Mouse (Mus musculus): ENCODE data around the gene Sp1. TPM values are rescaled to one million over a fixed set of nuclear protein-coding genes. Genes with fewer than 3 reads are reported as not detected.

Gene Sp1
- total RNA-seq (2014; rRNA removed; ENCODE audit: low replicate concordance) = 32.1 and 32.6 TPM in 2 replicates
- polyA plus RNA-seq (2015; fragmentation: Nextera tagmentation; extraction: Ambion mirVana) = 3.0 and 3.1 TPM in 2 replicates

DNA sequence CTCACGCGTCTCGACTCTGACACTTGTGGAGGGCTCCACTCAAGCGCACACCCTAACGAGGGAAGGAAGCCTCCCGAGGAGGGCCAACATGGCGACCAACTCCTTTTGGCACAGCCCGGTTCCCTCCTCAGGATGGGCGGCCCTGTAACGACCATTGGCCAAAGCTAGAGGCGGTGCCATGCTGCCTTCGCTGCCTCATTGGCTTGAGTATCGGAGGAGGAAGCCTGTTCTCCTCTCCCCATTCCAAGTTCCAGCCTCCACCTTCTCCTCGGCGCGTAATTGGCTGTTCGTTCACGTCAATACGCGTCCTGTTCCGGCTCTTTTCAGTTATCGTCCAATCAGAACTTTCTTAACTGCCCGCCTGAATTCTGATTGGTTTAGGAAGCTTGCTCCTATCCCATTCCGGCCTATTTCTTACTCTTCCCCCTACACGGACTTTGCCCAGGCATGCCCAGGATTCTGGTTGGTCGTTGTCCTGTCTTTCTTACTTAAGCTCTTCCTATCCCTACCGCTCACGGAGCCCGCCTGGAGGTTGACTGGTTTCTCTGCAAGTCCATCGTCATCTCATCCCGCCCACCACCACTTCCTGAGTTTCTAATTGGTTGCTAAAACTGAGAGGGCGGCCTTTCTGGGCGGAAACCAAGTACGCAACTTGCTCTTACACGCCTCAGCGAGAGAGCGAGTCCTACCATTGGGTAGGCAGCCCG is at the start of gene Sp1:
Gene Sp1 (plus strand): TSS at position 655 of the 707 bp plus-strand sequence.
- WGBS = under 1% methylated on average over 34 of the region's 38 CpGs
- H3K27me3 ChIP-seq (ENCODE audit: control insufficient read depth, insufficient read depth, low read length) = no peaks in the 10 kb centered on the region
- H3K9ac ChIP-seq (replicated peaks; ENCODE audit: low read depth, low read length) = peak within 1 kb of the TSS; percentile 96
- TF ChIP-seq CTCF (IDR thresholded peaks at IDR 0.05; ENCODE audit: low read depth) (no peak), EP300 (IDR thresholded peaks at IDR 0.05; ENCODE audit: low read depth) (no peak)
- DNase-seq (ENCODE audit: low spot score) = peak; percentile 100
- no peaks in the 10 kb centered on the region for H3K9me3 ChIP-seq (replicated peaks; ENCODE audit: control insufficient read depth, low read length)
- peaks cover 19% of the 10 kb centered on the region for H3K4me1 ChIP-seq (ENCODE audit: control insufficient read depth, insufficient read depth)
- H3K27ac ChIP-seq (ENCODE audit: low read depth) = peak within 1 kb of the TSS; percentile 100
- H3K4me2 ChIP-seq (ENCODE audit: low read depth, low read length) = peak within 1 kb of the TSS; percentile 65
- peak within 1 kb of the TSS; percentile 78 for H3K4me3 ChIP-seq (ENCODE audit: low read depth, low read length)
- peak; percentile 90 for ATAC-seq (ENCODE audit: insufficient read depth, low read depth)
- peaks cover 31% of the 10 kb centered on the region for H3K36me3 ChIP-seq (replicated peaks; ENCODE audit: control insufficient read depth, insufficient read depth, low read length)

- Histone ChIP-seq H3K27ac (ENCODE audit: low read depth) (no peak overlapping the region), H3K4me1 (ENCODE audit: control insufficient read depth, insufficient read depth) (peaks cover 10% of the 10 kb centered on the region; the same call in 1 of the 2 replicates), H3K9ac (replicated peaks; ENCODE audit: low read depth, low read length) (no peak overlapping the region), H3K9me3 (replicated peaks; ENCODE audit: control insufficient read depth, low read length) (no peaks in the 10 kb centered on the region), H3K36me3 (replicated peaks; ENCODE audit: control insufficient read depth, insufficient read depth, low read length) (no peaks in the 10 kb centered on the region), H3K27me3 (ENCODE audit: control insufficient read depth, insufficient read depth, low read length) (peaks cover 41% of the 10 kb centered on the region), H3K4me2 (ENCODE audit: low read depth, low read length) (peak overlapping the region; percentile 88; the same call in 1 of the 2 replicates), H3K4me3 (ENCODE audit: low read depth, low read length) (no peak overlapping the region; the same call in 1 of the 2 replicates)
- no peak for ATAC-seq (ENCODE audit: insufficient read depth, low read depth)
- no peak for DNase-seq (ENCODE audit: low spot score)
- TF ChIP-seq EP300 (IDR thresholded peaks at IDR 0.05; ENCODE audit: low read depth) = no peak
- no peak for TF ChIP-seq CTCF (IDR thresholded peaks at IDR 0.05; ENCODE audit: low read depth)
- 65% methylated on average over 16 of the region's 16 CpGs for WGBS
These were observed 49.2 kb upstream of the Sp1 start for GRCm38 (mm10) chr15:102356501-102357325.

- TF ChIP-seq CTCF (IDR thresholded peaks at IDR 0.05; ENCODE audit: low read depth) (no peak), EP300 (IDR thresholded peaks at IDR 0.05; ENCODE audit: low read depth) (no peak)
- DNase-seq (ENCODE audit: low spot score) (no peak), ATAC-seq (ENCODE audit: insufficient read depth, low read depth) (no peak)
- Histone ChIP-seq H3K4me2 (ENCODE audit: low read depth, low read length) (peak overlapping the region; percentile 11), H3K4me3 (ENCODE audit: low read depth, low read length) (0 out of 2 replicates have a peak overlapping the region, but pooled peaks have one; percentile 3), H3K4me1 (ENCODE audit: control insufficient read depth, insufficient read depth) (peaks cover 15% of the 10 kb centered on the region; the same call in 1 of the 2 replicates), H3K9me3 (replicated peaks; ENCODE audit: control insufficient read depth, low read length) (no peaks in the 10 kb centered on the region), H3K36me3 (replicated peaks; ENCODE audit: control insufficient read depth, insufficient read depth, low read length) (no peaks in the 10 kb centered on the region), H3K27ac (ENCODE audit: low read depth) (no peak overlapping the region), H3K9ac (replicated peaks; ENCODE audit: low read depth, low read length) (no peak overlapping the region), H3K27me3 (ENCODE audit: control insufficient read depth, insufficient read depth, low read length) (peaks cover 49% of the 10 kb centered on the region)
- 6% methylated on average over 25 of the region's 25 CpGs for WGBS
These were observed 47.8 kb upstream of the Sp1 start for GRCm38 (mm10) chr15:102358126-102358525.

DNA sequence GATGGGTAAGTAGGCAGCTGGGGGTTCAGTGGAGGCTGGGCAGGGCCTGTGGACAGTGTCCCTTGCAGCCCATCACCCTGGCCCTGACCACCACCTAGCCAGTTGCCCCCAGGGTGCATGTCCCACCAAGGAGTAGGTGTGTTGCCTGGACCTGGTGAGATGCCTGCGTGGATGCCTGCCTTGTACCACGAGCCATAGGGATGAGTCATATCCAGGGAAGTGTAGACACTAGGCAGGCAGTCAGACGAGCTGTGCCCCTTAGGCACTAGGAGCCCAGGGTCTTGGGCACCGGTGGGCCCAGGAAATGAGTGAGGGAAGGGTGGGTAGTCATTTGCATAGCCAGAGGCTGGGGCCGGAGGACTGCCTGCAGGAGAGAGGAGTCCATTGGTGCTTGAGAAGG is 47.1 kb upstream of the Sp1 start:
- peaks cover 15% of the 10 kb centered on the region; the same call in 1 of the 2 replicates for H3K4me1 ChIP-seq (ENCODE audit: control insufficient read depth, insufficient read depth)
- ATAC-seq (ENCODE audit: insufficient read depth, low read depth) (no peak), DNase-seq (ENCODE audit: low spot score) (no peak)
- H3K27ac ChIP-seq (ENCODE audit: low read depth) = no peak overlapping the region
- H3K9me3 ChIP-seq (replicated peaks; ENCODE audit: control insufficient read depth, low read length) = no peaks in the 10 kb centered on the region
- H3K9ac ChIP-seq (replicated peaks; ENCODE audit: low read depth, low read length) = no peak overlapping the region
- H3K4me2 ChIP-seq (ENCODE audit: low read depth, low read length) = no peak overlapping the region
- H3K36me3 ChIP-seq (replicated peaks; ENCODE audit: control insufficient read depth, insufficient read depth, low read length) = no peaks in the 10 kb centered on the region
- WGBS = 25% methylated on average over 5 of the region's 5 CpGs
- no peak for TF ChIP-seq CTCF (IDR thresholded peaks at IDR 0.05; ENCODE audit: low read depth)
- TF ChIP-seq EP300 (IDR thresholded peaks at IDR 0.05; ENCODE audit: low read depth) = no peak
- H3K4me3 ChIP-seq (ENCODE audit: low read depth, low read length) = no peak overlapping the region
- H3K27me3 ChIP-seq (ENCODE audit: control insufficient read depth, insufficient read depth, low read length) = peaks cover 49% of the 10 kb centered on the region

- WGBS = 5% methylated on average over 14 of the region's 14 CpGs
These were observed 43.3 kb upstream of the Sp1 start for GRCm38 (mm10) chr15:102362648-102363047.

More at GRCm38 (mm10) chr15:102362648-102363047, 43.3 kb upstream of the Sp1 start:
- H3K9ac ChIP-seq (replicated peaks; ENCODE audit: low read depth, low read length) = peak overlapping the region; percentile 46
- peak; percentile 40; the same call in 1 of the 2 replicates for ATAC-seq (ENCODE audit: insufficient read depth, low read depth)
- H3K27ac ChIP-seq (ENCODE audit: low read depth) = no peak overlapping the region
- TF ChIP-seq CTCF (IDR thresholded peaks at IDR 0.05; ENCODE audit: low read depth) (no peak), EP300 (IDR thresholded peaks at IDR 0.05; ENCODE audit: low read depth) (no peak)
- peaks cover 60% of the 10 kb centered on the region for H3K27me3 ChIP-seq (ENCODE audit: control insufficient read depth, insufficient read depth, low read length)
- no peaks in the 10 kb centered on the region for H3K36me3 ChIP-seq (replicated peaks; ENCODE audit: control insufficient read depth, insufficient read depth, low read length)
- no peak for DNase-seq (ENCODE audit: low spot score)
- peak overlapping the region; percentile 54 for H3K4me2 ChIP-seq (ENCODE audit: low read depth, low read length)
- peak overlapping the region; percentile 22; the same call in 1 of the 2 replicates for H3K4me3 ChIP-seq (ENCODE audit: low read depth, low read length)
- H3K9me3 ChIP-seq (replicated peaks; ENCODE audit: control insufficient read depth, low read length) = no peaks in the 10 kb centered on the region
- 0 out of 2 replicates have a peak, but pooled peaks cover 5% of the 10 kb centered on the region for H3K4me1 ChIP-seq (ENCODE audit: control insufficient read depth, insufficient read depth)

Data from heart, postnatal 0 days (tissue).